Mouse (Mus musculus) left cerebral cortex, postnatal 25 days (tissue): ENCODE data around the gene Cfap52. TPM values are rescaled to one million over a fixed set of nuclear protein-coding genes. Genes with fewer than 3 reads are reported as not detected.

Experiments used
- total RNA-seq, 2 experiments: library from RNA; stranded (reverse); gene quantifications; 2 replicates each; pipeline ENCODE4 v1.2.3; 2021

Gene Cfap52
- total RNA-seq, 2 experiments from 2014 or later = 8.2 to 10.9 TPM

Other genes with a start within 250 kb of the Cfap52 start
- 1 to 10 TPM in 1 of 2 experiments, under 1 TPM in 1; 0.73 to 1.3 TPM for gene Glp2r, start 194.5 kb downstream of the Cfap52 start, total RNA-seq
- not detected for gene Gsg1l2, start 191.0 kb downstream of the Cfap52 start, total RNA-seq
- gene Dhrs7c, start 167.5 kb downstream of the Cfap52 start, total RNA-seq = under 1 TPM in 1 of 2 experiments, not detected in 1; 0.85 TPM
- gene Usp43, start 43.5 kb downstream of the Cfap52 start, total RNA-seq = 1 to 10 TPM; 4.0 to 7.6 TPM
- 10 to 100 TPM; 36.1 to 36.2 TPM for gene Stx8, start 542 bp upstream of the Cfap52 start, total RNA-seq